Mouse (Mus musculus) hindbrain, postnatal 0 days (tissue): ENCODE results near the gene Usp35. TPM values are rescaled to one million over a fixed set of nuclear protein-coding genes. Genes with fewer than 3 reads are reported as not detected.

Experiments
- ATAC-seq: fragments of 200-750 bp; cut with Nextera tagmentation; 2 replicates; pipeline ENCODE4 v1.8.0; 2017; ENCODE audit warnings: mild to moderate bottlenecking, moderate TSS enrichment, moderate library complexity
- DNase-seq: peaks from one replicate; pipeline ENCODE4 v3.0.0-alpha.2; 2015; ENCODE audit warnings: low spot score
- H3K27ac ChIP-seq: fragments of 300-500 bp; sonication (generic); 2 replicates; pipeline ENCODE4 v1.5.1; 2014; ENCODE audit warnings: mild to moderate bottlenecking
- H3K27me3 ChIP-seq: fragments of 300-500 bp; sonication (generic); 2 replicates; pipeline ENCODE4 v1.6.1; 2014; ENCODE audit warnings: low read length, mixed read lengths; ENCODE audit not compliant: insufficient read depth
- H3K36me3 ChIP-seq: fragments of 300-500 bp; sonication (generic); 2 replicates; pipeline ENCODE4 v1.6.1; 2014; ENCODE audit warnings: low read length, mixed read lengths; ENCODE audit not compliant: insufficient read depth
- H3K4me1 ChIP-seq: fragments of 300-500 bp; sonication (generic); 2 replicates; pipeline ENCODE4 v1.6.1; 2014; ENCODE audit warnings: antibody characterized with exemption, low read length, mixed read lengths; ENCODE audit not compliant: insufficient read depth
- H3K4me2 ChIP-seq: fragments of 300-500 bp; sonication (generic); 2 replicates; pipeline ENCODE4 v1.6.1; 2014; ENCODE audit warnings: low read depth, mild to moderate bottlenecking, low read length, moderate library complexity, mixed read lengths
- H3K4me3 ChIP-seq: fragments of 300-500 bp; sonication (generic); 2 replicates; pipeline ENCODE4 v1.5.1; 2014; ENCODE audit warnings: low read length
- H3K9ac ChIP-seq: fragments of 300-500 bp; sonication (generic); replicated peaks from 2 replicates; pipeline ENCODE4 v1.6.1; 2014; ENCODE audit warnings: mild to moderate bottlenecking, low read length, moderate library complexity, mixed read lengths
- H3K9me3 ChIP-seq: fragments of 300-500 bp; sonication (generic); 2 replicates; pipeline ENCODE4 v1.6.1; 2016; ENCODE audit warnings: low read length, mixed read lengths
- CTCF ChIP-seq: IDR thresholded peaks from 2 replicates; pipeline ENCODE4 v1.5.1; 2016; ENCODE audit warnings: antibody characterized with exemption, control low read depth, low read depth
- WGBS: fragments of 180-500 bp; shearing (Covaris S2); extraction: QIAGEN DNeasy Blood & Tissue Kit; methylation state at CpG from one replicate; pipeline ENCODE4 v1.1.7; 2014; 5-methylcytosine and 5-hydroxymethylcytosine counted together
- polyA plus RNA-seq: library from polyadenylated mRNA; unstranded; fragments of >200 nt; fragmentation: Nextera tagmentation; extraction: Ambion mirVana; gene quantifications from 2 replicates; pipeline ENCODE4 v1.2.1, GENCODE M21; 2015
- total RNA-seq: library from RNA; depleted of rRNA; stranded (reverse); fragments of >200 nt; gene quantifications from 2 replicates; pipeline ENCODE4 v1.2.3, GENCODE M21; 2014

Usp35 gene
- total and polyA plus RNA-seq, 2 experiments from 2014 or later = 2.4 to 14.2 TPM

GRCm38 (mm10) chr7:97340907-97341849 lies 9.4 kb upstream of the Usp35 start:
- Histone ChIP-seq H3K4me1 (no peaks in the 10 kb centered on the region), H3K27me3 (no peaks in the 10 kb centered on the region), H3K4me2 (no peak overlapping the region), H3K36me3 (no peaks in the 10 kb centered on the region), H3K9ac (no peak overlapping the region), H3K4me3 (no peak overlapping the region), H3K27ac (no peak overlapping the region), H3K9me3 (no peaks in the 10 kb centered on the region)
- ATAC-seq = no peak
- no peak for DNase-seq
- WGBS = 66% methylated on average over 18 of the region's 18 CpGs
- no peak for TF ChIP-seq CTCF

- Histone ChIP-seq H3K9ac (no peak overlapping the region), H3K9me3 (no peaks in the 10 kb centered on the region), H3K36me3 (no peaks in the 10 kb centered on the region), H3K27ac (no peak overlapping the region), H3K27me3 (no peaks in the 10 kb centered on the region), H3K4me3 (no peak overlapping the region), H3K4me1 (no peaks in the 10 kb centered on the region), H3K4me2 (no peak overlapping the region)
- no peak for TF ChIP-seq CTCF
- no peak for DNase-seq
- 84% methylated on average over 7 of the region's 7 CpGs for WGBS
- ATAC-seq = no peak
Observed at GRCm38 (mm10) chr7:97339623-97340022, 7.8 kb upstream of the Usp35 start.

GRCm38 (mm10) chr7:97338593-97338992 lies 6.8 kb upstream of the Usp35 start:
- no peak overlapping the region for H3K27ac ChIP-seq
- WGBS = 87% methylated on average over 4 of the region's 4 CpGs
- no peaks in the 10 kb centered on the region for H3K36me3 ChIP-seq
- H3K4me2 ChIP-seq = no peak overlapping the region
- H3K4me1 ChIP-seq = no peaks in the 10 kb centered on the region
- ATAC-seq (no peak), DNase-seq (no peak)
- no peak for TF ChIP-seq CTCF
- no peak overlapping the region for H3K9ac ChIP-seq
- no peaks in the 10 kb centered on the region for H3K27me3 ChIP-seq
- no peak overlapping the region for H3K4me3 ChIP-seq
- H3K9me3 ChIP-seq = no peaks in the 10 kb centered on the region

- Histone ChIP-seq H3K4me2 (no peak overlapping the region), H3K27ac (no peak overlapping the region), H3K9me3 (no peaks in the 10 kb centered on the region), H3K27me3 (no peaks in the 10 kb centered on the region), H3K9ac (no peak overlapping the region), H3K4me1 (peaks cover 4% of the 10 kb centered on the region), H3K4me3 (no peak overlapping the region), H3K36me3 (no peaks in the 10 kb centered on the region)
- ATAC-seq = no peak
- DNase-seq = no peak
- TF ChIP-seq CTCF = no peak
- 72% methylated on average over 1 of the region's 1 CpGs for WGBS
Observed at GRCm38 (mm10) chr7:97336678-97337077, 4.9 kb upstream of the Usp35 start.

GRCm38 (mm10) chr7:97334406-97334805 lies 2.6 kb upstream of the Usp35 start:
- WGBS = 93% methylated on average over 2 of the region's 2 CpGs
- Histone ChIP-seq H3K4me3 (no peak overlapping the region), H3K4me1 (peaks cover 16% of the 10 kb centered on the region), H3K9me3 (no peaks in the 10 kb centered on the region), H3K9ac (no peak overlapping the region), H3K36me3 (no peaks in the 10 kb centered on the region), H3K27ac (no peak overlapping the region), H3K27me3 (no peaks in the 10 kb centered on the region), H3K4me2 (no peak overlapping the region)
- DNase-seq (no peak), ATAC-seq (no peak)
- no peak for TF ChIP-seq CTCF

GRCm38 (mm10) chr7:97333113-97333898 lies 1.5 kb upstream of the Usp35 start:
- no peak for TF ChIP-seq CTCF
- Histone ChIP-seq H3K27me3 (no peaks in the 10 kb centered on the region), H3K4me2 (peak overlapping the region; percentile 68), H3K9ac (peak overlapping the region; percentile 59; the same call in 1 of the 2 replicates), H3K27ac (peak overlapping the region; percentile 59; the same call in 1 of the 2 replicates), H3K36me3 (no peaks in the 10 kb centered on the region), H3K4me1 (peaks cover 16% of the 10 kb centered on the region), H3K4me3 (peak overlapping the region; percentile 79), H3K9me3 (no peaks in the 10 kb centered on the region)
- ATAC-seq (no peak), DNase-seq (no peak)
- 80% methylated on average over 6 of the region's 6 CpGs for whole genome bisulfite sequencing
